Mouse (Mus musculus): ENCODE measurements around the gene Syt17. TPM values are rescaled to one million over a fixed set of nuclear protein-coding genes. Genes with fewer than 3 reads are reported as not detected.
"Not testable (repeated sequence)": the region's sequence is repeated elsewhere in the genome, so short reads cannot be mapped to it uniquely, and the experiment has no call there.

Gene Syt17
- polyA plus RNA-seq, 1 experiment from 2014 or later: 18.3 TPM

DNA sequence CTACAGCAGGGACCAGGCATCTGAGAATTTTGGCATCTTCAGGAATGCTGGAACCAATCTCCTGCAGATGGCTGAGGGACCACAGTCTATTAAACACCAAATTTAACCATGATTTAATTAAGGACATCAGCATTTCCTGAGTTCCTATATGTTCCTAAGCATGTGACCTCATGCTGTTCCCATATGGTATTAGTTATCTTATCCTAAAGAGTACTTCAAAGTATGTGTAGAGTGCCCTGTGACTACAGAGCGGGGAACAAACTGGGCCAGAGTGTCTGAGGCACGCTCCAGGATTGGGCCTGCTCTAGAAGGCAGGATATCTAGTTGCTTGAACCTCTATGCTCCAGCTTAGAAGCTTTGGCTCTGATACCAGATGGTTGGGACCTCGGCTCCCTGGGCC, 82.1 kb downstream of the Syt17 start:
- no peak for ATAC-seq (ENCODE audit: low read depth)
- Histone ChIP-seq H3K27ac (ENCODE audit: low read depth, low read length) (no peak overlapping the region), H3K27me3 (ENCODE audit: control insufficient read depth, insufficient read depth, low read length) (no peaks in the 10 kb centered on the region), H3K4me1 (ENCODE audit: control insufficient read depth, insufficient read depth, low read length) (no peaks in the 10 kb centered on the region), H3K4me3 (ENCODE audit: low read depth, low read length) (no peak overlapping the region), H3K4me2 (ENCODE audit: low read depth, low read length) (no peak overlapping the region), H3K9me3 (ENCODE audit: control insufficient read depth, low read length) (no peaks in the 10 kb centered on the region), H3K9ac (replicated peaks; ENCODE audit: low read depth, low read length) (no peak overlapping the region), H3K36me3 (ENCODE audit: control insufficient read depth, insufficient read depth, low read length) (no peaks in the 10 kb centered on the region)
- WGBS: 95% methylated on average over 3 of the region's 3 CpGs

DNA sequence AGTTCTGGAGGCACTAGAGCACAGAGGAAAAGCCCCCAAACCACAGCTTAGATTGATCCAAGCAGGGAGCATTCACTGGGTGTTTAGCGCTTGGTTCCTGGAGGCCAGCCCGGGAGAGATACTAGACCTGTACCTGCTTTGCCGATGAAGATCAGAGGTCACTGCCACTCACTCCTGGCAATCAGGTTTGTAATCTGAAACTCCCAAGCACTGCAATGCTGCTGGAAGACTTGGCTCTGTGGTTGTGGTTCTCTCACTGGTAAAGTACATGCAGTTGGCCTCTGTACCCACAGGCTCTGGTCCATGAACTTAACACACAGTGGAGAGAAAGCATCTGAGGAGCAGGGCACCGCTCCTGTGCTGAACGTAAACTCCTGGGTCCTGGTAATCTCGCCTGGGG, 82.8 kb downstream of the Syt17 start:
- H3K27me3 ChIP-seq (ENCODE audit: control insufficient read depth, insufficient read depth, low read length): no peaks in the 10 kb centered on the region
- H3K9me3 ChIP-seq (ENCODE audit: control insufficient read depth, low read length): no peaks in the 10 kb centered on the region
- no peak overlapping the region for H3K9ac ChIP-seq (replicated peaks; ENCODE audit: low read depth, low read length)
- WGBS: 85% methylated on average over 6 of the region's 6 CpGs
- no peak overlapping the region for H3K4me3 ChIP-seq (ENCODE audit: low read depth, low read length)
- no peak for ATAC-seq (ENCODE audit: low read depth)
- no peaks in the 10 kb centered on the region for H3K4me1 ChIP-seq (ENCODE audit: control insufficient read depth, insufficient read depth, low read length)
- H3K36me3 ChIP-seq (ENCODE audit: control insufficient read depth, insufficient read depth, low read length): no peaks in the 10 kb centered on the region
- no peak overlapping the region for H3K4me2 ChIP-seq (ENCODE audit: low read depth, low read length)
- H3K27ac ChIP-seq (ENCODE audit: low read depth, low read length): no peak overlapping the region

DNA sequence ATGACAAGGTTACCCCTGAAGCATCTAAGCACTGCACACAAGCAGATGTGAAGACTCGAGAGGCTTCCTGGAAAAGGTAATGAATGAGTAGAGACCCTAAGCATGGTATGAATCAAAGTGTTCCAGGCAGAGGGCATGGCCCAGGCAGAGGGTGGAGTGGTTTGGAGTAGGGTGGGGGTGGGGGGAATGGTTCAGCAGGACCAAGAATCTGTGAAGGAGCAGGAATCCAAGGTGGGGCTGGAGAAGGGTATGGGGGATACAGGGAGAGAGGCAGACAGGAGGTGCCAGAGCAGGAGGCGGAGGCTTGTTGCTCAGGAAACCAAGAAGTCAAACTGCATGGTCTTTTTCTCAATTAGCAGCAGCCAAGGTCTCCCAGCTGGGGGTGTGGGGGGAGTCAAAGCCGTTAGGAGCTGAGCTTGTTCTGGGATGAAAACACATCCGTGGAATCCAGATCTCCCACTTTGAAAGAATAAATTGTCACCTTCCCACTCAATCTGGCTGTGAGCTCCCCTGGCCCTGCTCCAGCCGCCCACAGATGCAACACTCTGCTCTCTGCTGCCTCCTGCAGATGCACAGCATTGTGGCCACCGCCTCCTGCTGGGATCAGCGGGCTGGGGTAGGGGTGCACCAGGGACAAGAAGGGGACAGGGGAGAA, 83.5 kb downstream of the Syt17 start:
- no peak for ATAC-seq (ENCODE audit: low read depth)
- no peaks in the 10 kb centered on the region for H3K4me1 ChIP-seq (ENCODE audit: control insufficient read depth, insufficient read depth, low read length)

DNA sequence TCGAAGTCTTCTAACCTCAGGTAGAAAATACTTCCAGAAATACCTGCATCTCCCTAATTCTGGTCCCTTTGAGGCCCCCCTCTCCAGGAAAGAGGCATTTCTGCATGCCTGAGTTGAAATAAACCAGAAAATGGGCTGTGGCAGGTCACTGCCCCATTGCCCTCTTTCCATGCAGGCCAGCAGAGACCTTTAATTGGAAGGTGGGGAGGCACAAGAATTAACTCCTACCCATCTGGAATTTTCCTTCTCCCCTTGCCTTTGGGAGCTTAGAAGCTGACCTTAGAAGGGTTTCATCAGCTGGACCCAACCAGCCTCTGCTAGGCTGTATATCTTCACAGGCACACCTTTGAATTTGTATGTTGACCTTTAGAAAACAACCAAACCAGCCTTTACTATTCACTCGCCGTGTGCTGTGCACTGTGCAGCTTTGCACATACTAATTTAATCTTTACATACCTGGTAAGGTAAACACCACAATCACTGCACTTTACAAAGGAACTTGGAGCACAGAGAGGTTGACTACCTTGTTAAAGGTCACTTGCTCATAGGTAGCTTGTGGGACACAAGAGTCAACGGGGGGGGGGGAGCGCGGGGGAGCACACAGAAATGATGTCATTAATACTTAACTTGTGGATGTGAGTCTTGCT, 84.3 kb downstream of the Syt17 start:
- no peaks in the 10 kb centered on the region for H3K27me3 ChIP-seq (ENCODE audit: control insufficient read depth, insufficient read depth, low read length)
- ATAC-seq (ENCODE audit: low read depth): no peak
- H3K36me3 ChIP-seq (ENCODE audit: control insufficient read depth, insufficient read depth, low read length): no peaks in the 10 kb centered on the region
- no peak overlapping the region for H3K9ac ChIP-seq (replicated peaks; ENCODE audit: low read depth, low read length)
- H3K27ac ChIP-seq (ENCODE audit: low read depth, low read length): no peak overlapping the region
- WGBS: 86% methylated on average over 6 of the region's 6 CpGs
- no peaks in the 10 kb centered on the region for H3K4me1 ChIP-seq (ENCODE audit: control insufficient read depth, insufficient read depth, low read length)
- no peak overlapping the region for H3K4me3 ChIP-seq (ENCODE audit: low read depth, low read length)
- H3K9me3 ChIP-seq (ENCODE audit: control insufficient read depth, low read length): no peaks in the 10 kb centered on the region
- H3K4me2 ChIP-seq (ENCODE audit: low read depth, low read length): no peak overlapping the region

More for the DNA sequence above, 83.5 kb downstream of the Syt17 start:
- WGBS: 42% methylated on average over 7 of the region's 7 CpGs
- Histone ChIP-seq H3K36me3 (ENCODE audit: control insufficient read depth, insufficient read depth, low read length) (no peaks in the 10 kb centered on the region), H3K9ac (replicated peaks; ENCODE audit: low read depth, low read length) (no peak overlapping the region), H3K9me3 (ENCODE audit: control insufficient read depth, low read length) (no peaks in the 10 kb centered on the region), H3K27me3 (ENCODE audit: control insufficient read depth, insufficient read depth, low read length) (no peaks in the 10 kb centered on the region), H3K4me2 (ENCODE audit: low read depth, low read length) (no peak overlapping the region), H3K27ac (ENCODE audit: low read depth, low read length) (no peak overlapping the region), H3K4me3 (ENCODE audit: low read depth, low read length) (no peak overlapping the region)

DNA sequence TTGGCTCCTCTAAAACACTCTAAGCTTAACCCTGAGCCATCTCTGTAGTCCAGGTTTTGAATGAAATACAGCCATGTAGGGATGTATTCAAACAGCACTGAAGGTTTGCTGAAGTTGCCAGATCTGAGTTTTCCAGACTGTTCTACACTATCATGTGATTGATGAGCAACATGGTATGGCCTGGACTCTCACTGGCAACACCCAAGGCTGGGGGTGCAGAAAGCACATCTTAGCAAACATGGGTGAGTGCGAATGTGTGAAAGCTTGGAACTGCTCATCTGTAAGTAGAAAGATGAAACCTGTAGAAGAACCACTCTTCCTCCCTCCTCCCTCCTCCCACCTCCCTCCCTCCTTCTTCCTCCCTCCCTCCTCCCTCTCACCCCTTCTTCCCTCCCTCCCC, 85.1 kb downstream of the Syt17 start:
- no peak for ATAC-seq (ENCODE audit: low read depth)
- Histone ChIP-seq H3K9me3 (ENCODE audit: control insufficient read depth, low read length) (no peaks in the 10 kb centered on the region), H3K27me3 (ENCODE audit: control insufficient read depth, insufficient read depth, low read length) (no peaks in the 10 kb centered on the region), H3K4me3 (ENCODE audit: low read depth, low read length) (no peak overlapping the region), H3K4me1 (ENCODE audit: control insufficient read depth, insufficient read depth, low read length) (no peaks in the 10 kb centered on the region), H3K4me2 (ENCODE audit: low read depth, low read length) (no peak overlapping the region), H3K9ac (replicated peaks; ENCODE audit: low read depth, low read length) (no peak overlapping the region), H3K27ac (ENCODE audit: low read depth, low read length) (no peak overlapping the region), H3K36me3 (ENCODE audit: control insufficient read depth, insufficient read depth, low read length) (no peaks in the 10 kb centered on the region)
- 95% methylated on average over 1 of the region's 1 CpGs for WGBS

DNA sequence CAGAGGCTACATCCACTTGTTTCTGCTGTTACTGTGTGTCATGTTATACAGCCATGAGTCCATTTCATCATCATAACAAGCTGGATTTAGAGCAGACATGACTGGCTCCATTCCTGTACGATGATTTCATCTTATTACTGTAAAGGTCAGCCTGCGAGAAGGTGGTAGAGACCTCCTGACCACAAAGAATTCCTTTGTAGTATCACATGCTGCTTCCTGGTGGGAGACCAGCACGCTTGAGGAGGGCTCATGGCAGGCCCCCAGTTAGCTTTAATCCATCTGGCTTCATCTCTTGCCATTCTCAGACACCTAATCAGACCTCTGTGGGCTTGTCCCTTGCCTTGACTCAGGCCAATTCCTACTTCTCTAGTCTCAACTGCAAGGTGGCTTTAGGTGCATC, 85.8 kb downstream of the Syt17 start:
- Histone ChIP-seq H3K9me3 (ENCODE audit: control insufficient read depth, low read length) (no peaks in the 10 kb centered on the region), H3K4me2 (ENCODE audit: low read depth, low read length) (no peak overlapping the region), H3K27me3 (ENCODE audit: control insufficient read depth, insufficient read depth, low read length) (no peaks in the 10 kb centered on the region), H3K4me3 (ENCODE audit: low read depth, low read length) (no peak overlapping the region), H3K4me1 (ENCODE audit: control insufficient read depth, insufficient read depth, low read length) (no peaks in the 10 kb centered on the region), H3K36me3 (ENCODE audit: control insufficient read depth, insufficient read depth, low read length) (no peaks in the 10 kb centered on the region), H3K9ac (replicated peaks; ENCODE audit: low read depth, low read length) (no peak overlapping the region), H3K27ac (ENCODE audit: low read depth, low read length) (no peak overlapping the region)
- no peak for ATAC-seq (ENCODE audit: low read depth)
- 62% methylated on average over 3 of the region's 3 CpGs for WGBS

DNA sequence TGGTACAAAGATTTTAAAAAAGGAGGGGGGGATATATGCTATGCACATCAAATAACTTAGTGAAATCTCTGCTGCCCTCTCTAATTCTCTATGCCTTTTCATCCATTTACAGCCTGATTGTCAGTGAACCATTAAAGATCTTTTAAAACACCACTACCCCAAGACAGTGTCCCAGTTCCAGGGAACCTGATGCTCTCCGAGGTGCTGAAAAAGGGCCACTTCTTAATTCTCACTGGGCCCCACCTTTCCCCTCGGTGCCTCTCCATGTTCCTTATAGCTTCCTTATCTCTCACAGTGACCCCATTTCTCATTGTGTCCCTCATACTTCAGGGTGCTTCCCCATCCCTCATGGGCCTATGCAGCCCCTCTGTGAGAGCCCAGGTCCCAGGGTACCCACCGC, 89.0 kb downstream of the Syt17 start:
- no peak overlapping the region for H3K9ac ChIP-seq (replicated peaks; ENCODE audit: low read depth, low read length)
- 52% methylated on average over 3 of the region's 3 CpGs for WGBS
- no peak overlapping the region for H3K4me2 ChIP-seq (ENCODE audit: low read depth, low read length)
- H3K4me1 ChIP-seq (ENCODE audit: control insufficient read depth, insufficient read depth, low read length): no peaks in the 10 kb centered on the region
- no peaks in the 10 kb centered on the region for H3K27me3 ChIP-seq (ENCODE audit: control insufficient read depth, insufficient read depth, low read length)
- no peaks in the 10 kb centered on the region for H3K9me3 ChIP-seq (ENCODE audit: control insufficient read depth, low read length)
- no peak overlapping the region for H3K27ac ChIP-seq (ENCODE audit: low read depth, low read length)
- ATAC-seq (ENCODE audit: low read depth): no peak
- H3K36me3 ChIP-seq (ENCODE audit: control insufficient read depth, insufficient read depth, low read length): no peaks in the 10 kb centered on the region
- no peak overlapping the region for H3K4me3 ChIP-seq (ENCODE audit: low read depth, low read length)

DNA sequence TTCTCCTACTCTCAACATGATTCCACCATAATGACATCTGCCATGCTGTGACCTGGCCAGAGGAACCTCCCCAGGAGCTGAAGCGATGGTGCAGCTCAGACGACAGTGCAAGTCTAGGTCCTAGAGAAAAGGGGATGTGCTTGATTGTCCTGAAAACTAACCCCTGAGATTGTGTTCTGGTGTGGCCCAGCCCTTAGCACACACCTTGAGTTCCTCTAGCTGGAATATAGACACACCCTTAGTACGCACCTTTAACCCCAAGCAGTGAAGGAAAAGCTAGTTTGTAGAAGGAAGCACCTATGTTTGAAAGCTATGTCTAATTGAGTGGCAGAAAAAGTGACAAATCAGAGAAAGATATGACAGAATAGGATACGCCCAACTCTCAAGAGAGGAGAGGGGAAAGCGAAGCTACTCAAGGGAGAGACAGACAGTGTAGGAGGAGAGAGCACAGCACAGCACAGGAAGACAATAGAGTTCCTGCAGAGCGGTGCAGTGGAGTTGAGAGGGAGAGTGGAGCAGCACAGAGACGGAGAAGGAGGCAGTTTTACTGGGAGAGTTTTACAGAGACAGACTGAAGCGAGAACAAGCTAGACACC, 91.5 kb downstream of the Syt17 start:
- not testable (repeated sequence) for H3K4me2 ChIP-seq (ENCODE audit: low read depth, low read length); ATAC-seq (ENCODE audit: low read depth); H3K4me1 ChIP-seq (ENCODE audit: control insufficient read depth, insufficient read depth, low read length); H3K27me3 ChIP-seq (ENCODE audit: control insufficient read depth, insufficient read depth, low read length); H3K9ac ChIP-seq (replicated peaks; ENCODE audit: low read depth, low read length); H3K4me3 ChIP-seq (ENCODE audit: low read depth, low read length); H3K9me3 ChIP-seq (ENCODE audit: control insufficient read depth, low read length); H3K36me3 ChIP-seq (ENCODE audit: control insufficient read depth, insufficient read depth, low read length); H3K27ac ChIP-seq (ENCODE audit: low read depth, low read length)
- WGBS: 81% methylated on average over 8 of the region's 8 CpGs

DNA sequence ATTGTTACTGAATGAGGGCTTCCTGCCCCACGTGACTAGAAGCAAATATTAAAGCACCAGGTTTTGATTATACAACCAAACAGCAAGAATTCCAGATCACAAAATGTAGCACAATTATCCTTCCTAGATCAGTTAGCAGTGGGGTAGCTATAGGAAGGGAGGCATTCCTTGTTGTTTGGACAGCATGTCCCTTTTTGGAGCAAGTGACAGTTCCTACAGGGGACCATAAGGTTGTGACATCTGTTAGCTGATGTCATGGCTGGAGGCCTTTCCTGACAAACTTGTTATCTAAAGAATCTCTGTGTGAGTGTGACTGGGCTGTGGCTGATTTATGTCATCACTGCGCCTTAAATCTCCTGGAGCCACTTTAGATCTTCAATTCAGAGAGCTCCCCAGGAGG, 97.2 kb downstream of the Syt17 start:
- WGBS: 78% methylated on average over 2 of the region's 2 CpGs
- H3K9ac ChIP-seq (replicated peaks; ENCODE audit: low read depth, low read length): no peak overlapping the region
- no peak overlapping the region for H3K4me2 ChIP-seq (ENCODE audit: low read depth, low read length)
- no peak for ATAC-seq (ENCODE audit: low read depth)
- no peak overlapping the region for H3K4me3 ChIP-seq (ENCODE audit: low read depth, low read length)
- H3K4me1 ChIP-seq (ENCODE audit: control insufficient read depth, insufficient read depth, low read length): no peaks in the 10 kb centered on the region
- no peaks in the 10 kb centered on the region for H3K9me3 ChIP-seq (ENCODE audit: control insufficient read depth, low read length)
- no peaks in the 10 kb centered on the region for H3K27me3 ChIP-seq (ENCODE audit: control insufficient read depth, insufficient read depth, low read length)
- H3K36me3 ChIP-seq (ENCODE audit: control insufficient read depth, insufficient read depth, low read length): no peaks in the 10 kb centered on the region
- H3K27ac ChIP-seq (ENCODE audit: low read depth, low read length): no peak overlapping the region
